Mouse (Mus musculus) forebrain, embryonic 10.5 days (tissue): ENCODE data around the gene Ggcx. TPM values are rescaled to one million over a fixed set of nuclear protein-coding genes. Genes with fewer than 3 reads are reported as not detected.
"Not testable (repeated sequence)": the region's sequence is repeated elsewhere in the genome, so short reads cannot be mapped to it uniquely, and the experiment has no call there.

Experiments
- DNase-seq: peaks from one replicate; pipeline ENCODE4 v3.0.0-alpha.2; 2017; ENCODE audit warnings: low spot score; ENCODE audit errors: extremely low spot score
- H3K27ac ChIP-seq: fragments of 300-500 bp; sonication (generic); 2 replicates; pipeline ENCODE4 v1.5.1; 2016; ENCODE audit warnings: mild to moderate bottlenecking
- H3K27me3 ChIP-seq: fragments of 300-500 bp; sonication (generic); 2 replicates; pipeline ENCODE4 v1.6.1; 2016; ENCODE audit warnings: mild to moderate bottlenecking; ENCODE audit not compliant: poor library complexity, severe bottlenecking
- H3K36me3 ChIP-seq: fragments of 300-500 bp; sonication (generic); replicated peaks from 2 replicates; pipeline ENCODE4 v1.6.1; 2016; ENCODE audit warnings: mild to moderate bottlenecking, moderate library complexity
- H3K4me1 ChIP-seq: fragments of 300-500 bp; sonication (generic); 2 replicates; pipeline ENCODE4 v1.6.1; 2016
- H3K4me3 ChIP-seq: fragments of 300-500 bp; sonication (generic); 2 replicates; pipeline ENCODE4 v1.5.1; 2016; ENCODE audit warnings: mild to moderate bottlenecking, moderate library complexity
- H3K9me3 ChIP-seq: fragments of 300-500 bp; sonication (generic); 2 replicates; pipeline ENCODE4 v1.6.1; 2016; ENCODE audit warnings: mild to moderate bottlenecking, moderate library complexity
- WGBS: fragments of 180-500 bp; shearing (Covaris S2); methylation state at CpG from one replicate; pipeline ENCODE4 v1.1.7; 2016; 5-methylcytosine and 5-hydroxymethylcytosine counted together
- polyA plus RNA-seq: library from polyadenylated mRNA; unstranded; fragments of >200 nt; fragmentation: Nextera tagmentation; extraction: Ambion mirVana; gene quantifications from 2 replicates; pipeline ENCODE4 v1.2.1, GENCODE M21; 2016

Gene Ggcx
- polyA plus RNA-seq, 1 experiment from 2014 or later = 16.8 TPM

DNA sequence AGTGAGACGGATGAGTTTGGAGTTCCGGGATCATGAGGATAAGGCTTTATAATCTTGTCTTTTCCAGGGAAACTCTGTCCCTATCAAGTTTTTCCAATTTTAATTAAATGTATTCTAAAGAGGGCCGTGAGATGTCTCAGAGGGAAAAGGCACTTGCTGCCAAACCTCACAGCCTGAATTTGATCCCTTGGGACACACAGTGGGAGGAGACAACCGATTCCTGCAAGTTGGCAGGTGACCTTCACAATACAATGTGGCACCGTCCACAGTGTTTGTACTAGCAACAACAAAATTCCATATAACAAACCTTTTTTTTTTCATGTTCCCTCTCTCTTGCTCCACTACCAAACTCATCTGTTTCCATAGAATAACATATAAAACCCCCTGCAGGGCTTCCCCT, 44.8 kb downstream of the Ggcx start:
- 85% methylated on average over 5 of the region's 5 CpGs for WGBS
- H3K27ac ChIP-seq = no peak overlapping the region

DNA sequence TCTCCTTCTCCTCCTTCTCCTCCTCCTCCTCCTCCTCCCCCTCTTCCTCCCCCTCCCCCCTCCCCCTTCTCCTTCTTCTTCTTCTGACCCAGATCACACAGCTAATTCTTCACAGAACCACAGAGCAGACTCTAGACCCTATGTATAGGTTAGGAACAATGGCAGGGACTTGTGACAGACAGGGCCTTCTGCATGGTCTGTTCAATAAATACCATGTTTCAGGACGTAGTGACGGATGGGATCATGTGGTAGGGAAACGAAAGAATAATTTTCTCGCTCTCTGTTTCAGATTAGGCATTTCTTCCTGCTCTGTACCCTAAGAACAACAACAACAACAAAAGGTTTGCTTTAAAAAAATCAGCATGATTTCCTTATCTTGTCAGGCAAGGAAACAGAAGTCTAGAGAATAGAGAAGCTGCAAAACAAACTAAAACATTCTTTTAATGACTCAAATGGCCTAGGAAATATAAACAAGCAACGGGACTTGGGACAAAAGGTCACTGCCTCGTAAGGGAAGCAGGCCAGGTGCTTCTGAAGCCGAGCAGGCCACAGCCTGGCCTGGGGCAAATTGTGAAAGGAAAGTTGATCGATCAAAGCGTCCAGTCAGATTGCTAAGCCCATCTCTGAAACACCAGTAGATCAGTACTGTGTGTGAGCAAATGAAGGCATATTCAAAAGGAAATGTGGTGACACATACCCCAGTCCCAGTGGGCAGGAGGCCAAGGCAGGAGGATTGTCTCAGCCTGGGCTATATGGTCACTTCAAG, 46.1 kb downstream of the Ggcx start:
- Histone ChIP-seq H3K4me3 (no peak overlapping the region), H3K36me3 (no peaks in the 10 kb centered on the region), H3K27me3 (no peaks in the 10 kb centered on the region), H3K27ac (no peak overlapping the region), H3K4me1 (peaks cover 7% of the 10 kb centered on the region; the same call in 1 of the 2 replicates), H3K9me3 (no peaks in the 10 kb centered on the region)
- no peak for DNase-seq
- WGBS = 62% methylated on average over 9 of the region's 9 CpGs

More for the DNA sequence above, 44.8 kb downstream of the Ggcx start:
- no peaks in the 10 kb centered on the region for H3K27me3 ChIP-seq
- H3K4me3 ChIP-seq = no peak overlapping the region
- H3K9me3 ChIP-seq = no peaks in the 10 kb centered on the region
- no peaks in the 10 kb centered on the region for H3K36me3 ChIP-seq
- H3K4me1 ChIP-seq = peaks cover 20% of the 10 kb centered on the region
- no peak for DNase-seq

DNA sequence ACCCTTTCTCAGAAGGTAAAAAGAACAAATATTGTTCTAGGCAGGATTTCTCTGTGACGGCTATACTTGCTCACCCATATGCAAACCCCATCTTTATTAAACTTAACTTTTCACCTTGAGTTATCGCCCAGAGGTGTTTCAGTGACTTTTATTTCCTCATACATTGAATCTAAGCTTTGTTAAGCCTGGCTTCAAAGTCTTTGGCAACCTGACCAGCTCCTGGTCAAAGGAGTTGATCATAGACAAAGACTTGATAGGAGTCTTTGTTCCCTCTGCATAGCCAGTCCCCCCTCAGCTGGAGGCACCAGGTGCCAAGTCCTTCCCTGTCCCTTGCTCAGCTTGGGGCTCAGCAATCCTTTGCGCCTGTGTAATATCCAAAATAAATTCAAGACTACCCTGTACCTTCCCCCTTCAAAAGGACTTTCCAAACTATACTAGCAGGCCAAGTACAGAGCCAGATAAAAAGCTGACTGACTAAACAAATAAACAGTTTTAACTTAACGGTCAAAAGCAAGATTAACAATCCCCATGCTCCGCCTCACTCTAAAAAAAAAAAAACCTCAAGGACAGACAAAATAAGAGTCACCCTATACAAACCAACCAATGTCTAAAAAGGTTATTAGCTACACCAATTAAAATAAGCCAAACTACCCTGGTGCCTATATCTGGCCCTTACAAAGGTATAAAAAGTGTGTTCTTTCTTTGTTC, 48.6 kb downstream of the Ggcx start:
- H3K27me3 ChIP-seq, H3K27ac ChIP-seq, H3K36me3 ChIP-seq, H3K4me1 ChIP-seq, H3K4me3 ChIP-seq, H3K9me3 ChIP-seq, DNase-seq: not testable (repeated sequence)
- WGBS = 81% methylated on average over 5 of the region's 5 CpGs

DNA sequence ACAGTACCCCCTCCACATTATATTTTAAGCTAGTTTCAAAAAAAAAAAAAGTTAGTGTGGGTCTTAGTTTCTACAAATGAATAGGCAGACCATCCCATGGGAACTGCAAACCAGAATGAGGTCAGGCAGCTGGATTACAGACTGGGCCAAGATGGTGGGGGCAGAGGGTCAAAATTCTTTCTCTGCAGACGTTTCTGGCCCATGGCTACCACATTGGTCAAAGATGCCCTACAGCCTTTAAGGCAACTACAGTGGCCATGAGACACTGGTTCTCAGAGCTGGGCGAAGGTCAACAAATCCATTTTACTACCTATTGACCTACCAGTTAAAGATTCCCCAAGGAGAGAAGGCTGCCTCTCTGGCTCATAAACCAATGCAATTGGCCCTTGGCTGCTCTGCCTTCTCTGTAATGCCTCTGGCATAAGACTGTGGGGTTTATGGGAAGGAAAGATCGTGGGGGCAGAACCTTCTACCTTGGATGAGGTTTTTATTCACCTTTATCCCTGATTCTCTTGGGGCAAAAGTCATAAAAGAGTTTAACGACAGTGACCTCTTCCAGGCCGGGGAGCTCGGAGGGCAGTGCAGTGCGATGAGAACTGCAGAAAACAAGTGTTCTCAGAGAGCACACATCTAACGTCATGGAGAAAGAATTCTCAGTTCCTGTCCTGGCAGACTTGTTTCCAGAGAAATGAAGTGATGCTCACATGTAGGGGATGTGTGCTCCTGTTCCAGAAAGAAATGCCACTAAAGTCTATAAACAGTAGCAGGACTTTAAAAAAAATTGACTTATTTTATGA, 51.5 kb downstream of the Ggcx start:
- no peak overlapping the region for H3K27ac ChIP-seq
- no peak for DNase-seq
- WGBS = 83% methylated on average over 8 of the region's 8 CpGs
- H3K9me3 ChIP-seq = no peaks in the 10 kb centered on the region
- H3K27me3 ChIP-seq = no peaks in the 10 kb centered on the region
- no peaks in the 10 kb centered on the region for H3K36me3 ChIP-seq
- no peak overlapping the region for H3K4me3 ChIP-seq
- H3K4me1 ChIP-seq = peaks cover 7% of the 10 kb centered on the region

DNA sequence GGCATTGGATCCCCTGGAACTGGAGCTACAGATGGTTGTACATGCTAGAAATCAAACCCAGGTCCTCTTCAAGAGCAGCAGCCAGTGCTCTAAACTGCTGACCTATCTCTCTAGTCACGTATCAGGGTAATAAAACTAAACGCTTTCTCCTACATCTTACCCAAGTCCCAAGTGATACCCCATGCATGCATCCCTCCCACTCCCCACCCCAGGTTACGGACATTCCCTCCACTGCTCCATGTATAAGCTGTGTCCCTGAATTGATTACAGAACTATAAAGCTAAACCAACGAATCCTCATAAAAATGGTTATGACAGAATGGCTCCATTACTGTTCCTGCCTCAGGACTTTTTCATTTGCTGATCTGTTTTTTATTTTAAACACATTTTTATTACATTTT, 52.1 kb downstream of the Ggcx start:
- WGBS = 88% methylated on average over 4 of the region's 4 CpGs
- Histone ChIP-seq H3K9me3 (no peaks in the 10 kb centered on the region), H3K4me1 (peaks cover 6% of the 10 kb centered on the region; the same call in 1 of the 2 replicates), H3K27ac (no peak overlapping the region), H3K4me3 (no peak overlapping the region), H3K27me3 (no peaks in the 10 kb centered on the region), H3K36me3 (no peaks in the 10 kb centered on the region)
- no peak for DNase-seq

DNA sequence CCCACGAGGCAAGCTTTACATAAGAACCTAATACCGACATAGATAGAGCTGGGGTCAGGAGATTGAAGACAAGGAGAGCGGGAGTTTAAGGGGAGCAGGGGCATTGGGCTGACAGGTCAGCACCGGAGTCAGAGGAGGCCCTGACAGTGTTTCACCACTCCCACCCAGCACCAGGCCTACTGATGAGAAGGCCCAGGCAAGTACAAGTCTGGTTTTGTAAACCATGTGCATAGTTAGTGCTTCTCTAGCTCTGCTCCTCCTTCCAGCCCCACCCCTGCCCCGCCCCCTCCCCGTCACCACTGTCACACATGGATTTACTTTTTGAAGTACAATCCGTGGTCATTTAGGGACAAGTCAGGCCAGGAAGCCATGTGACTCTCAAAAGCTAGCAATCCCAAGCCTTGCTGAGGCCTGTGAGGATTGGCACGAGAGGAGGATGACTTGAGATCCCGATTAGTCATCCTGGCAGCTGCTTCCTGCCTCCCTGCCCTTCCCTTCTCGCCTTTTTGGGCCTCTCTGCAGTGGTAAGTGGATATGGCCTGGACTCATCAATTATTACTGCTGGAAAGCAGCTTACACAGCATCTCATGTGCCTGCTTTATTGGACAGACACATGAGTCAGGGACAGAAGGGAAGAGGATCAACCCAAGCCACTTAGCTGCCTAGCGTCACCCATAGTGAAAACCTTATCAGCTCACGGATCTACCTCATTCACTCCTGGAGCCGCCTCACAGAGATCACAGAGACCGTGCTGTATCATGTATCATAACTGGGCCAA, 59.3 kb downstream of the Ggcx start:
- Histone ChIP-seq H3K27ac (no peak overlapping the region), H3K36me3 (no peaks in the 10 kb centered on the region), H3K4me3 (no peak overlapping the region), H3K4me1 (peaks cover 13% of the 10 kb centered on the region), H3K9me3 (no peaks in the 10 kb centered on the region), H3K27me3 (no peaks in the 10 kb centered on the region)
- 70% methylated on average over 14 of the region's 14 CpGs for WGBS
- no peak for DNase-seq

DNA sequence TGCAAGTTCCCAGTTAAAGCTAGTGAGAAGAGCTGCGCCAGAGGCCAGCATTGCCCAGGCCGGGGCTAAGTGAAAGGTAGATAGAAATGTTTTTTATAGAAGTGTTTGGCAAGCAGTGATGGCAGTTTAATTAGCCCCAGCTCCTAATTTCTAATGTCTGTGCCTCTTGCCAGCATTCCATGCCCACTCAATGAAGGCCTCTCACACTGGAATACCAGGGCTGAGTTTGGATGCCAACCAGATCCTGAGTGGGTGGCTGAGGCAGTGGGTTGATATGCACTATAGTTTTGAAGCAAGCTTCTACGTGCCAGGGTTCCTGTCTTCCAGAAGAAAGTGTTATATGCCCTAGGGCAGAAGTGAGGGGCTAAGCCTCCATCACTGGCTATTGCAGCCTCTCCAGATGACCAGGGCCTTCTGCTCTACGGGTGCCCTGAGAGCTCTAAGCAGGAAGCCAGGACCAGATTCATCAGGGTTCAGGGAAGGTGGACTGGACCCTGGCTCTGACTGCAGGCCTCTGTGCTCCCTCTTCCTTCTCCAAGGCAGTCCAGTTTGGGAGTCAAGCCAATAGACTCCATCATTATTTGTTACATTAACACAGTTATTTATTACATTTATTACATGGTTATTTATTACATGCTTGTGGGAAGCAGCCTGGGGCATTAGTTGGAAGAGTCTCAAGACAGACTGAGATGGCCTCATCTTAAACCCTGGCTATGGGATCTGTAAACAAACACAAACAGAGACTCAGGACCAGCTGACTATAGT, 61.3 kb downstream of the Ggcx start:
- no peaks in the 10 kb centered on the region for H3K9me3 ChIP-seq
- no peaks in the 10 kb centered on the region for H3K36me3 ChIP-seq
- no peak overlapping the region for H3K4me3 ChIP-seq
- DNase-seq = no peak
- H3K27me3 ChIP-seq = no peaks in the 10 kb centered on the region
- peaks cover 7% of the 10 kb centered on the region; the same call in 1 of the 2 replicates for H3K4me1 ChIP-seq
- no peak overlapping the region for H3K27ac ChIP-seq
- 87% methylated on average over 4 of the region's 4 CpGs for WGBS

DNA sequence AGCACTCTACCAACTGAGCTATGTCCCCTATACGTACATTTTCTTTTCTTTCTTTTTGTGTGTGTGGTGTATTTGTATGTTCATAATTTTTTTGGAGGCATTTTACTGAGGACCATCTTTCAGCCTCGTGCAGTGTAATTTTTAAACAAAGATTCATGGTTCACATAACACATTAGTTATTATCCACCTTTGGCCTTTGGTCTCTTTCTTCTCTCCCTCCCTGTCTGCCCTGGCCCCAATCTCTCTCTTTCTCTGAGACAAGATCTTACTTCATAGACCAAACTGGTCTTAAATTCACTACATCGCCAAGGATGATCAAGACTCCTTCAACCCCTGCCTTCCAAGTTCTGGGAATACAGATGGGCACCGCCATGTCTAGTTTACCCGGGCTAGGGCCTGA, 62.7 kb downstream of the Ggcx start:
- no peaks in the 10 kb centered on the region for H3K27me3 ChIP-seq
- 93% methylated on average over 5 of the region's 5 CpGs for WGBS
- no peak overlapping the region for H3K4me3 ChIP-seq
- H3K27ac ChIP-seq = no peak overlapping the region
- no peaks in the 10 kb centered on the region for H3K9me3 ChIP-seq
- DNase-seq = no peak
- no peaks in the 10 kb centered on the region for H3K36me3 ChIP-seq
- H3K4me1 ChIP-seq = peaks cover 7% of the 10 kb centered on the region; the same call in 1 of the 2 replicates

DNA sequence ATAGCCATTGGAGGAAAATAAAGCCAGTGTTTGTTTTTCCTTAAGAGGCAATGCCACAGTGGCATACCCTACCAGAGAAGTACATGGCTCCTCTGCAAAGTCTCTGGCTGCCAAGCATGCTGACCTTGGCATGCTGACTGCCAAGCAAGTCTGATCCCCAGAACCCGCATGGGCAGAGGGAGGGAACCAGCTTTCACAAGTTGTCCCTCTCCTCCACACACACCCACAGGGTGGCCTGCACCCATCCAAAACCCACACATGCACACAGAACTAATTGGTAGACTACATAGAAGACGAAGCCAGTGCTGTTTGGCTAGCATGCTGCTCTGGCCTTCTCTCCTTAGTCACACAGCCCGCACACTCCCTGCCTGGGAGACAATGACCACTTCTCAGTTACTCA, 63.5 kb downstream of the Ggcx start:
- no peaks in the 10 kb centered on the region for H3K9me3 ChIP-seq
- WGBS = 88% methylated on average over 3 of the region's 3 CpGs
- no peak overlapping the region for H3K27ac ChIP-seq

DNA sequence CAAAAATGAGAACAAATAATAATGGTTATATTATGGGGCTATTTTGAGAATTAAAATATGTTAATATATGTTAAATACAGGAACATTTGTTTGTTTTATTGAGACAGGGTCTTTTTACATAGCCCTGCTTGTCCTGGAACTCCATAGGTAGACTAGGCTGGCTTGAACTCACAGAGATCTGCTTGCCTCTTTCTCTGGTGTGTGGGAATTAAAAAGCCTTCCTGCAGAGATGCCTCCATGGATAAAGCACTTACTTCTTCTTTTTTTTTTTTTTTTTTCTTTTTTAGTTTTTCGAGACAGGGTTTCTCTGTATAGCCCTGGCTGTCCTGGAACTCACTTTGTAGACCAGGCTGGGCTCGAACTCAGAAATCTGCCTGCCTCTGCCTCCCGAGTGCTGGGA, 64.6 kb downstream of the Ggcx start:
- not testable (repeated sequence) for H3K27ac ChIP-seq, H3K9me3 ChIP-seq, H3K4me1 ChIP-seq, H3K4me3 ChIP-seq, H3K27me3 ChIP-seq, H3K36me3 ChIP-seq, DNase-seq
- 94% methylated on average over 3 of the region's 3 CpGs for WGBS

More for the DNA sequence above, 63.5 kb downstream of the Ggcx start:
- no peaks in the 10 kb centered on the region for H3K27me3 ChIP-seq
- H3K4me3 ChIP-seq = no peak overlapping the region
- peaks cover 7% of the 10 kb centered on the region; the same call in 1 of the 2 replicates for H3K4me1 ChIP-seq
- DNase-seq = no peak
- no peaks in the 10 kb centered on the region for H3K36me3 ChIP-seq

DNA sequence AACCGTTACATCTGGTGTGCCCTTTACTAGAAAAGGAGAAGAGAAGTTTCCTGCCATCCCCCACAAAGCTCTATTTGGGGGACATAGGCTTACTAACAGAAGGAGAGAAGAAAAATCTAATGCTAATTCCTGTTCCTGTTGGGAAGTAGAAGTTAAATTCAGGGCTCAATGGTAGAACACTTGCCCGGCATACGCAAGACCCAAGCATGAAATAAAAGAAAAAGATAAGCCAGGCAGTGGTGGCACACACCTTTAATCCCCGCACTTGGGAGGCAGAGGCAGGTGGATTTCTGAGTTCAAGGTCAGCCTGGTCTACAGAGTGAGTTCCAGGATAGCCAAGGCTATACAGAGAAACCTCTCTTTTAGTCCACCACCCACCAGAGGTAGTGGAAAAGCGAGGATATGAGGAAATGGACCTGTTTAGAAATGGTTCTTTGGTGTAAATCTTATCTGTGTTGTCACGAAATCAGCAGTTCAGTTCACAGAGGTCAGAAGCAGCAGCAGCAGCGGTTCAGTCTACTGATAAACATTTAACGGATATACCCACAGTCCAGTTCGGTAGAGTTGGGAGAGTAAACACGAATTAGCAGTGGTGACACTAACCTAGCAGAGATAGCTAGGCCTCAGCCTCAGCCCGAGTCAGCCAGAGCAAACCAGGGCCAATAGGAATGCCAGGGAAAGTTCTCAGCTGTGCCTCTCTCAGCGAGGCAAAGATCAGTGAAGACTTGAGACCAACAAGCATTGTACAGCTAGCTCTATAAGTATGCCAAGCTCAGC, 65.7 kb downstream of the Ggcx start:
- H3K4me3 ChIP-seq = no peak overlapping the region
- H3K27me3 ChIP-seq = no peaks in the 10 kb centered on the region
- no peaks in the 10 kb centered on the region for H3K36me3 ChIP-seq
- no peaks in the 10 kb centered on the region for H3K9me3 ChIP-seq
- no peak overlapping the region for H3K27ac ChIP-seq
- no peaks in the 10 kb centered on the region for H3K4me1 ChIP-seq
- DNase-seq = no peak
- WGBS = 91% methylated on average over 12 of the region's 12 CpGs
